Mouse (Mus musculus): ENCODE measurements at regions not wholly inside any gene's neighbourhood (a gene's known extent, or its start where the extent isn't known, plus 50 kb on each side); places are given as distances from the start of the nearest gene placed in this dataset.

DNA sequence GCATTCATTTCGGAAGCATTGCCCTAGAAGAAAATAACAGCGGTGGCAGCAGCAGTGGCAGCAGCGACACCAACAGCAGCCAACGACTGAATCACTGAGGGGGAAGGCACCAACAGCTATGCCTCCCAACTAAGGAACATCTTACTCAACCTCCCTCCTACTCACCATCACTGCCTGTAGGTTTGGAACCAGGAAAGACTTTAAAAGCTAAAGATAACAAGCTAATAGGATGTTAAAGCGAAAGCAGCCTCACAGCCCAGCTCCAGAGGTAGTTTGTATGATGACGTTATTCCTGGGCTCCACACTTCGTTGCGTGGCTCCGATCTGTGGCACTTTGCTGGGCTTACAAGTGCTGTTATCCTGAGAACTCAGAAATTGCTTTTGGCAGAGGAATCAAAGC, 289.6 kb downstream of the Cd83 start:
- no peak for DNase-seq (ENCODE audit: low spot score in 2 of 2)

DNA sequence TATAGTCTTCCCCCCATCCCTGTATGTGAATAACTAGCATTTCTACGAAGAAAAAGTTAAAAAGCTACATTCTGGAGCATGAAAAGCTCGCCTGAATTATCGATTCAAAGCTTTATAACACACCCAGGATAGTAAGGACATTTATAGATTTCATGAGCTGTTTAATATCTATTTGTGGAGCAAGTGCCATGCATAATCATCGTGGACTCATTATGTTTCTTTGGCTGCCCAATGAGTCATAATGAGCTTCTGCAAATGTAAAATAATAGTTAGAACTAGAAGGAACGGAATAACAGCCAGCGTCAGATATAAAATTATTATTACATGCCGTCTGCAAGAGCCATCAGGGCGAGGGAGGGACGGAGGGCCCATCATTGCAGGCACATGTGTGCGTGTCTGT, 292.4 kb downstream of the Cd83 start:
- no peak for DNase-seq (ENCODE audit: low spot score in 2 of 2)

DNA sequence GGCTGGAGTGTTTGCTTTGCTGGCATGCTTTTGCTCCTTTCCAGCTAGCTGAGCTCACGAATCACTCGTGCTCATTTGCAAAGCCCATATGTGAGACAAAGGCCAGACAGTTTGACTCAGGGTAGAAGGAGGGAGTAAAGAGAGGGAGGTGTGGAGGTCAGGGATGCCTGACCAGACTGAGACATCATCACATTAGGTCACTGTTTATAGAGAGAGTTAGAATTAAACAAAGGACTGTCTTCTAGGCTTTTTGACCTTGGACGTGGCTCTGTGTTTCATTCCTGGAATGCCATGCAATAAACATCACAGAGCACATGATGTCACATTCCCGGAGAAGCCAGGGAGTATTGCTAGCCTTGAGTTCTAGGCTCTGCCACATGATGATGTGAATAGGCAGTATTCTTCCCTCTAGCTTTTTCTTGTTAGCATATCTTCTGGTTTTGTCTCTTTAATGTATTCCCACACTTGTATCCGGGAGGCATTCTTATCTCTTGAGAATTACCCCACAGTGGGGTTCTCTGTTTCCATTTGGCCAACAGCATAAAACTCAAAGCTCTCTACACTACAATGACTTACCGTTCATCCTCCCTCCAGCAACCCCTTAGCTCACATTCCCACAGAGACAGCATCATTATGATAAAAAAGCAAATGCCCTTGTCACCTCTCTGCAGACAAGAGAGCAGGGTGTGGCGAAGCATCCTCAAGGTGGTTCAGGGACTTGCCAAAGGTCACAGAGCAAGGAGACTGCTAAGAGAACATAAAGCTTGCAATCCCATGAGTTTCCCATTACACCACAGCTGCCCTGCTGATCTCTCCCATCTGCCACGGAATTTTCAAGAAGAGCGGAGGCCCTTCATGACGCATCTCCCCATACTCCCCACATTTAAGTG, 301.3 kb downstream of the Cd83 start:
- no peak for DNase-seq (ENCODE audit: low spot score in 2 of 2)

DNA sequence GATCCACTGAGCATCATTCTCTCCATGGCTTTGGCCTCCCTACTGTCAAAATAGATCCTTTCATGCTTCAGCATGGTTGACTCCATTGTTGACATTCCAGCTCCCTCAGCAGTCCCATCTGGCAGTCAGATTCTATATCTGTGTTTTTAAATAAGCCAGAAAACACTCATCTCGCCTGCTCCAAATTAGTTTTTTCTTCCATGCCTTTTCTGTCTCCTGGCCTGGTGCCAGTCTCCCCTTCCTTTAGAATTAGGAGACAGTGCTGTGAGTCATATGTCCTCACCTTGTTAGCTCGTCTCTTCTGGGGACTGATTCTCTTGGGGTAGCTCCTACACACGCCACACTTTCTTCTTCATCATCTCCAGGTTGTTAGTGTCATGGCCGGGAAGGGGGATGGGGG, 302.2 kb downstream of the Cd83 start:
- DNase-seq (ENCODE audit: low spot score in 2 of 2) = no peak

DNA sequence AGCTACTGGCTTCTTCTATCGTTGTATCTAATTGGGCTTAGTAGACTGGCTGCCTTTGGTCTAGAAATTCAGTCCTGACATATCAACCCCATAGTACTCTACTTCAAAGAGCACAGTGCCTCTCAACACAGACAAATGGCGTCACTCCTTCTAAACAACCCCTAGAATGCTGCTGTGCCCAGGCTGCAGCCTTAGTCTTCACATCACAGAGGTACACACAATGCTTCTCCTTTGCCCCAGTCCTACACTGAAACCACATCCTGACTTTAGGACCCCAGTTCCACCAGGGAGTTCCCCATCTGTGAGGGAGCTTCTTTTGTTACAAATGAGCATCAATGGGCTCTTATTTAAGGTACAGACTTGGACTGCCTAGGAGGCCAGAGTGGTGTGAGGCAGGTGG, 312.6 kb downstream of the Cd83 start:
- DNase-seq (ENCODE audit: low spot score in 2 of 2) = no peak

DNA sequence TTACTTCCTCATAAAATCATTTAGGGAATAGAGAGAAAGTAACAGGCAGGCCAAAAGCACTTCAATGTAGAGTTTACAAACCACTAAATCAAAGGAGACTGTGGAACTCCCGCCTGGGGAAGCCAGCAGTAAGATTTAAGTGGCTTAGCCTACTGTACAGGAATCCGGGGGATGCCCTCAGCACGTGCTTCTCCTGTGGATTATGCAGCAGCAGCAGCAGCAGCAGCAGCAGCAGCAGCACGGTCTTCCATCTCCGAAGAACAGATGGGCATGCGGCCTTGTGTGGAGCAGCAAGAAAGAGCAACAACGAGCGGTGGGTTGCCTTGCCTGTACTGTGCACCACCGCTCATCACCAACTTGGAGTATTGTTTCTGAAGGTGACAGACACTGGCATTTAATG, 314.9 kb downstream of the Cd83 start:
- no peak for DNase-seq (ENCODE audit: low spot score in 2 of 2)

DNA sequence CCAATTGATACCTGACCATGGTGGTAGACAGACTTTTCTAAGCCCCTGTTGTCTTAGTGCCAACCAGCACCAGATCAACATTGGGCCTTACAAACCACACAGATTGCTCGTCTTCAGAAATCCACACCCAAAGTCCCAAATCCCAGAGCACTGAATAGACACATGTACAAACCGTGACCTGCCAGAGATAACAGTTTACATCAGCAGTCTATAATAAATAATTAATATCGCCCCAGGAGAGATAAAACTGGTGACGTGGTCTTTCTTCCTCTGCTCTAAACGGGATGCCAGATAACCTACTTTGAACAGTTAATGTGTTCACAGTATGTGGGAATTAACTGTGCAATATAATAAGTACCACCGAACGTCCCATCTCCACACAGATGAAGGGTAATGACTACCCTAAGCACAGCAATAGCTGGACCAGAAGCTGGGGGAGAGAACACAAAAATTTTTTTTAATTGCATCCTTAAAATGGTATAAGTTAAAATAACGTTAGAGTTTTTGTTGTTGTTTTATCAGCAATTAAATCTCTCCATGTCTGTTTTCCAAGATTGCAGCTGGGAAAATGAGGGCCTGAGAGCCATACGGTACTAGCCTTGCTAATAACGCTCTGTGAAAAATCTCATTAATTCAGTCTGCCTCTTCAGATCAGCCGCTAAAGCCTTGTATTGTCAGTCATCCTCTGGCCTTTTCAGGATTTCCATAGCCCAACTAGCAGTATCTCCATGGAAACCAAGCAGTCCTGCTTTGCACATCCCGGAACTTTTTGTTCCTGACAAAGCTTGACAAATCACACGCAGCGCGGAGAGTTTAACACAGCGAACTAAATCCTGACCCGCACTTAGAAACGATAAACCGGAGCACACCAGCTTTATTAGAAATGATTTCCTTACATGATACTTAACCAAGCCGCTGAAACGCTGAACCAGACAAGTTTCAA, 315.8 kb downstream of the Cd83 start:
- DNase-seq (ENCODE audit: low spot score in 2 of 2) = no peak

DNA sequence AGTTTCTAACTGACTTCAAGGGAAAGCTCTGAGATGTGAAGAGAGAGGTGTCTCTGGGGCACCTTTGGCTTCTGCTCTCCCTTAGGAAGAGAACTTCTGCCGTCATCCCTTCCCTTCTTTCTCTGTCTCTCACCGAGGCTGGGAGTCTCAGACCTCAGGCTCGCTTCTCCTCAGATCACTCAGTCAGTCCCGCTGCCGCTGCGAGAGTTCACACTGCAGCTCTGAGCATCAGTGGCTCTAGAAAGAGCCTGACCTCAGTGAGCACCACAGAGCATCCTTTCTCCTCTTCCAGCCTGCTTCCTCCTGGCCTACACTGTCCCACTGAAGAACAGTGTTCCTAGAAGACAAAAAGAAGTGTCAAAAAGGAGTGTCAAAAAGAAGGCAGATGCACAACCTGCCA, 316.6 kb downstream of the Cd83 start:
- no peak for DNase-seq (ENCODE audit: low spot score in 2 of 2)

DNA sequence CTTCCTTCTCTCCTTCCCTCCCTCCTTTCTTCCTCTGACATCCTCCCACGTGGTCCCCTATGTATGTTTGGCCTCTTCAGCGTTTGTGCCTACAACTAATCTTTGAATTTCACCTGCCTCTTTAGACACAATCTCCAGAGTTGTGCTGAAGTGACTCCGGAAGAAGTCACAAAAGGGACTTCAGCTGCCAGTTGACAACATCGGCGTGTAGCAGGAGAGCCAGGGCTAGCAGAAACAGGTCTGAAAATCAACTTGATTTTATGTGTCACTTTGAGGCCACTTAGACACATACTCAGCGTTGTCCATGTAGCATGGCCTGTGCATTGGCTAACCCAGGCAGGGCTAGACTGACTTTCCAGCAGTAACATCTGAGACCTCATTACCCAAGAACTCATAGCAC, 317.2 kb downstream of the Cd83 start:
- no peak for DNase-seq (ENCODE audit: low spot score in 2 of 2)

DNA sequence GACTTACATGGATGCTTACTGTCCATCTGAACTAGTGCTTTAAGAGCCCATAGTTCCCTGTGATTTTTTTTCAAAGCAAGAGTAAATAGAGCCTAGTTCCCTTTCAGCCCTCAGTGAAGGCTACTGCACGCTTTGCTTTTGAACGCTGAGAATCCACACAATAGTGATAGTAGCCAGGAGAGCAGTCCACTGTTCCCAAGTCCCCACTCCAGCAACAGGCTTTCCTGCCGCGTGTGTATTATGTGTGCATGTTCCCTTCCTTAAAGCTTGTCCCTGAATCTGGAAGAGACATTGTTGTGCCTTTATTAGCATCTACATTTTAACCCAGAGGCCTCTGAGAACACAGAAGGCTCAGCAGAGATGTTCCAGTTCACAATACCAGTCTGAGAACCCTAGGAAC, 317.7 kb downstream of the Cd83 start:
- DNase-seq (ENCODE audit: low spot score in 2 of 2) = no peak

DNA sequence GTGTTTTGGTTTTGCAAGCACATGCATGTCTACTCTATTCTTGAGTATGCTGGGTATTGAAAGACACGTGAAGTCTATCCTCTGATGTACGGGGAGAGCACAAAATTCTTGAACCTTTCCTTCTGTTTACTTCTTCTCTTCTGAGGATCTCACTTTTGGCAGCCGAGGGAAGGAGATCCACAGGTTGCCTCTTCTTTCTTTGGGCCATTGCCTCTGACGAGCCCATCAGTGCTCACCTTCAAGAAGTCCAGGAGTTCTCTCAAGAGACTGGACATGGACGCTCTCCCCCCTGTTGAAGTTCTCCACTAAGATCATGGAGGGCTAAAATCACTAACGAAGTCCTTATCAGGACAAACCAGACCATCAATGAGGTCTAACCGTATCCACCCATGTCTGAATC, 318.8 kb downstream of the Cd83 start:
- DNase-seq (ENCODE audit: low spot score in 2 of 2) = no peak

DNA sequence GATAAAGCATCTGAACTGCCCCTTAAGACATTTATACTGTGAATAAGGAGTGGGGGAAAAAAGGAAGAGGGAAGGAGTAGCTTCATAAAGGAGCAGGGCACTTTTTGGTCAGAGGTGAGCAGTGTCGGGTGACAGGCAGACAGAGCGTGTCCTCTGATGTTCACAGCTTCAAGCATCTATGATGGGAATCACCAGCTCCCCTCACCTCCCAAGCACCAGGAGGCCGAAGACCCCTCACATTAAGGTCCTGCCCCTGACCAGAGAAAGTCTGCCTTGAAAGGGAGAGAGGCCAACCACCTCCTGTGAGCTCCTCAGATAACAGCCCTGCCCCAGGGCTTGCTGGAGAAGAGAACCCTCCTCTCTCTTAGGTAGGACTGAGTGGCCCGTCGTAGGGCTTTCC, 320.6 kb downstream of the Cd83 start:
- no peak for DNase-seq (ENCODE audit: low spot score in 2 of 2)

DNA sequence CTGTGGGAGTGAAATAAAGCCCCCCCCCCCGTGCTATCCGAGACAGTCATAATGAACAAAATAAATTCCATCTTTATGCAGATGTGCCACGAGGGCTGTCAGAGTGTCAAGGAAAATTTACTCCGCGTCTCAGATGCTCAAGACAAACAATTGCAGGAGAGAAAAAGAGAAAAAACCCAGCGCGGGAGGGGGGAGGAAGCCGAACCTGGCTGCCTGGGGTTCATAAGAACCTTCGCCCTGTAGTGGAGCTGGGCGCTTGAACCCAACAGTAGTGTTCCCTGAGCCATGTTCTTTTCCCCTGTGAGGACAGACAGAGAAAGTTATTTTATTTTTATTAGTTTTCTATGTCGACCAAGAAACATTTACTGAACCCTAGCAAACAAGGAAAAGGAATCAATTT, 324.1 kb downstream of the Cd83 start:
- no peak for DNase-seq (ENCODE audit: low spot score in 2 of 2)

DNA sequence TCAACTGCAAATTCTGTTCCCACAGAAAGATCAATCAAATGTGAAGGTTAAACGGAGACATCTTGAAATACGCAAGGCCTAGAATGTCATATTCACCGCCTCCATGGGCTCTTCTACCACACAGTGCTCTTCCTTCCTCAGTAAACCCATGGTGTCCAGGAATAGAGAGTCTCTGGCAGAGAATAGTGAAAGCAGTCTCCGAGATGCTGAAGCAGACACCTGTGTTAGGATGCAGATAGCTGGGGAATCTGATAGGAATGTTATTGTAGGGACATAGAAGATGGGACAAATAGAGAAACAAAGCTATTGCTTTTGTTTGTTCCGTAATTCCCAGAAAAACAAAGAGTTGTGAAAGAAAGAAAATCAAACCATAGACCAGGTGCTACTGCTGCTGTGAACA, 328.5 kb downstream of the Cd83 start:
- no peak for DNase-seq (ENCODE audit: low spot score in 2 of 2)

DNA sequence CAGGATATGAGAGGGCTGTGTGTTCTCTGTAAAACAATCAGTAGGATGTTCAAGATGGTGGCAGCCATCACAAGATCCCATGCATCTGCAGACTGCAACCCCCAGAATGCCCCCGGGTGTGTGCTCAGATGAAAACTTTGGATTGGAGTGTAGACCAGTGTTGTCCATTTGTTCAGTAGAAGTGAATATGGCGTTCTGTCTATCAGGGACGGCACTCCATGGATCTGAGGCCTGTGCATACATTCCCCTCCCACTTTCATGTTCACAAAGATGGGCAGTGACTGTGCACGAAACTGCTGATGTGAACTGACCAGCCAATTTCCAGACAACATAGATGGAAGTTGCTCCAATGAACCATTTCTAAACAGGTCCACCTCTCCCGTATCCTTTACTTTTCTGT, 330.3 kb downstream of the Cd83 start:
- no peak for DNase-seq (ENCODE audit: low spot score in 2 of 2)

DNA sequence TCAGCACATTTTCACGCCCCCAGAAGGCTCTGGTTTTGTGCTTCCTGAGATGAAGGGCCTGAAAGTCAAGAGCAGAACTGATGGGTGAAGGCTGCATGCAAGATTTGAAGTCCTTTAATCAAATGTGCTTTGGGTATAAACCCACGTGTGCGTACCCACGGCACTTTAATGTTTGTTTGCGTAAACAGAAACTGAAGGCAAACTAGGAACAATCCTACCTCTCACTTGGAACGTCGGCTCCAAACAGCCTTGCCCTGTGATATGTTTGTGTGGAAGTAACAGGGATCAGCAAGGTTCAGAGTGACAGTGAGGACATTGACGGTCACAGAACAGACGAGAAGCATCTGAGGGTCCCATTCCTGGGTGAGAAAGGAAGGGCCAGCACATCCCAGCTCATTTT, 333.3 kb downstream of the Cd83 start:
- no peak for DNase-seq (ENCODE audit: low spot score in 2 of 2)

DNA sequence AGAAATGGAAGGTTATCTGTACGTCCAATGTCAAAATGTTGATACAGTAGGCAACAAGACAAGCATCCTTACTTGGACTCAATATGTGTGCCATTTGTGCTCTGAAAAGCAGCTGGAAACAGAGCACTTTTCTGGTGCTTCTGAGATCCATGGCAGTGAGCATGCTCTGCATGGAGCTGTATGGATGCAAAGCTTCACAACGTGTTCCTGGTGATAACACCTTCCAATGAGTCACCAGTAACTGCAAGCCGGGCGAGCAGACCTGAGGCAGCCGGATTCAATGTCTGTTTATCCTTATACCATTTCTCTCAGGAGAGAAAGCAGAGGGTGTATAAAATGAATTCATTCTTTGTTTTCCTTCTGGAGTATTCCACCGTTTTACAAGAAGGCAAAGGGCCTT, 334.3 kb downstream of the Cd83 start:
- DNase-seq (ENCODE audit: low spot score in 2 of 2) = no peak

DNA sequence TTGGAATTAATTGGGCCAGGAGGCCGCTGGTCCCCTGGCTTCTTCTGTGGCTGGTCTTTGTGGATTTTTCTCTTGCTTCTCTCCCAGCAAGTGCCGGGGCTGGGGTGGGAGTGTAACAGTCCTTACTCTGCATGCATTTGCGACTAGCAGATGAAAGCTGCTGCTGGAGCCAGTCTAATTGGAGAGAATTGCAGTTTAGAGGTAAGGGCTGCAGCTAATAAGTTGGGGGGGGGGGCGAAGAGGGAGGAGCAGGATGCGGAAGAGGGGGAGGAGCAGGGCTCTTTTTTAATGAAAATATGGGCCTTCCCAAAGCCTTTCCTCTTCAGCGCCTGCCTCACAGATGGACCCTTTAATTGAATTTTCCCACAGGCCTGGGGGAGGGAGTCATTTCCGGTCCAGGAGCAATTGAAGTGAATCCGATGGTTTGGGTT, 336.7 kb downstream of the Cd83 start:
- DNase-seq (ENCODE audit: low spot score in 2 of 2) = no peak

DNA sequence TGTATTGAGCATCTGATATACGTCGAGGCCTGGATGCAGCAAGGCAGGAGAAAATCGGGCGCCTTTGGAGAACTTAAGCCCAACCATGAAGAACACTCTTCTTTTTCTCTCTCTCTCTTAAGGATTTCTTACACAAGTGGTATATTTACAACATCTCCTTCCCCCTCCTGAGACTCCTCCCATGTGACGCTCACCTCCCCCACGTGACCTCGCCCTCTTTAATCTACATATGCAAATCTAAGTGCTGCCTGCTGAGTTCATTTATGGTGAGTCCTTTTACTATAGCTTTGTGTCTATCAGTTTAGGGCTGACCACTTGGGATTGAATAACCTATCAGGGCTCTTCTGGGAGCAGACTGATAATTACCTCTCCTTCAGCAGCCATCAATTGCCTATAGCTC, 337.4 kb downstream of the Cd83 start:
- no peak for DNase-seq (ENCODE audit: low spot score in 2 of 2)

DNA sequence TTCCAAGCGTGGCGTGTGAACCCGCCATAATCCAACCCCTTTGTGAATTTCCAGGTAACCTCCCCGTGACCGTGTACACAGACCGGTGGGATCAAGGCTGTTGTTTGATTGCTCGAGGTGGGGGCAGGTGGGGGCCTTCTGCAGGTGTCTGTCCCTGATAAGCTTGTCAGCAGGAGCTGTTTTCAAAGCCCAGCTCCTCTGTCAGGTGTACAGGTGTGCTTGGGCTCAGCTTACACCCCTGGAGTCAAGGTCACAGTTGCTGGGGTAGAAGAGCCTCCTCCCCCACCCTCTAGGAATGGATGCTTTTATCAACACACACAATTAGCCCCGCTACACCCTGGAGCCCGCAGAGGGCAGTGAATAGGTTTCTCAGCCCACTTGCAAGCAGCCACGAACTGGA, 341.6 kb downstream of the Cd83 start:
- DNase-seq (ENCODE audit: low spot score in 2 of 2) = no peak

DNA sequence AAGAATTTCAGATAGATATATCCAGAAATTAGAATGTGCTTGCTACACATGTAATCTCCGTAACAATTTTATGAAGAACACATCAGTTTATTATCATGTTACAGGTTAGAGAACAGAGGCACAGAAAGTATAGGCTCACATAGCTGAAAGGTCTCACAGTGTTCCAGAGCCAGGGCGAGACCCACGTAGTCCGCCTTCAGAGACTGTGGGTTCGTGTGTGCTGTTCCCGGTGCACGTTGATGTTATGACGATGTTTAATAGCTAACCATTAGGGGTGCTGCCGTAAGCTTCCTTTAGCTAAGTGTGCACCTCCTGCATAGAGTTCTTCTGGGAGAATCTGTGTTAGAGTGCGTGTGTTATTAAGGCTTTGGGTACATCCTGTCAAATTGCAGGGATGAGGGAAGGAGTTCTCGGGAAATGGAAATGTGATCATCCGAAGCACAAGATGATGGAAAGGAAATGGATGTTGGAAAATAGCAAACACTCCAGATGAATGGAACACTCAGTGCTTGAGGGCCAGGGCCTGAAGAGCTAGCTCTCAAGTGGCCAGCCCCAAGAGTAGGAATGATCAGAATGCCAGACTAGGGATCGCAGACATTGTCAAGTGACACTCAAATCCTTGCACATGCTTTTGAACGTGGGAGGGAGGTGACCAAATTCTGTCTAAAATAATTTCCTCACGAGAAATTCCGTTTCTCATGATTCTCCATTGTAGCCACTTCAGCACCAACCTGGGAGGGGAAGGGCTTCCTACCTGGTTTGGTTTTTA, 344.1 kb downstream of the Cd83 start:
- DNase-seq (ENCODE audit: low spot score in 2 of 2) = no peak

DNA sequence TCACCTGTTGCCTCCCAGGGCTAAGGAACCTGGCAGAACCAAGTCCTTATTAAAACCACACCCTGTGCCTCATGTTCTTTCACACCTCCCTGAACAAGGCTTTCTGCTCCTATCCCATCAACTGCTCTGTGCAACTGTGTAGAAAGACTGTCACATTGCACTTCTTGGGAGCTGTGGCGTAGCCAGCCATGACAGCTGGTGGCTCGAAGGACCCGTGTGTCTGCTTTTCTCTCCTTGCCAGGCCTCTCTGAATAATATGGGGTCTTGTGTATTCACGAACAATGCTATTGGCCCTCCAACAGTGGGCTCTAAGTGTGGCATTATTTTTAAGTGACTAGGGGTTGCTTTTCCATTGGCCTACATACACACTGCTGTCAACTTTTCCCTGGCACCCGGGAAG, 347.3 kb downstream of the Cd83 start:
- DNase-seq (ENCODE audit: low spot score in 2 of 2) = no peak
